Mouse (Mus musculus): ENCODE results near the gene Acer2.

Gene Acer2

GRCm38 (mm10) chr4:86886160-86886878 is 12.1 kb downstream of the Acer2 start:
- peak; percentile 92 for DNase-seq (ENCODE audit: low read depth, low spot score)

- DNase-seq (ENCODE audit: low read depth, low spot score): peak; percentile 67
These were observed 13.7 kb downstream of the Acer2 start for GRCm38 (mm10) chr4:86887879-86888278.

GRCm38 (mm10) chr4:86897411-86897810 is 23.2 kb downstream of the Acer2 start:
- DNase-seq (ENCODE audit: low read depth, low spot score): no peak

- DNase-seq (ENCODE audit: low read depth, low spot score): no peak
These were observed 24.7 kb downstream of the Acer2 start for GRCm38 (mm10) chr4:86898791-86899474.

GRCm38 (mm10) chr4:86902351-86902750 is 28.2 kb downstream of the Acer2 start:
- DNase-seq (ENCODE audit: low read depth, low spot score): no peak

- peak; percentile 40 for DNase-seq (ENCODE audit: low read depth, low spot score)
These were observed 30.8 kb downstream of the Acer2 start for GRCm38 (mm10) chr4:86904969-86905368.

- DNase-seq (ENCODE audit: low read depth, low spot score): no peak
These were observed 31.7 kb downstream of the Acer2 start for GRCm38 (mm10) chr4:86905869-86906268.

- peak; percentile 68 for DNase-seq (ENCODE audit: low read depth, low spot score)
These were observed 37.6 kb downstream of the Acer2 start for GRCm38 (mm10) chr4:86911576-86912341.

- no peak for DNase-seq (ENCODE audit: low read depth, low spot score)
These were observed 38.6 kb downstream of the Acer2 start for GRCm38 (mm10) chr4:86912757-86913156.

- peak; percentile 11 for DNase-seq (ENCODE audit: low read depth, low spot score)
These were observed 41.9 kb downstream of the Acer2 start for GRCm38 (mm10) chr4:86916062-86916461.

- no peak for DNase-seq (ENCODE audit: low read depth, low spot score)
These were observed 49.4 kb downstream of the Acer2 start for GRCm38 (mm10) chr4:86923476-86924055.

GRCm38 (mm10) chr4:86924804-86925458 is 50.7 kb downstream of the Acer2 start:
- DNase-seq (ENCODE audit: low read depth, low spot score): peak; percentile 65

GRCm38 (mm10) chr4:86926997-86927396 is 52.8 kb downstream of the Acer2 start:
- DNase-seq (ENCODE audit: low read depth, low spot score): no peak

GRCm38 (mm10) chr4:86930101-86930635 is 56.0 kb downstream of the Acer2 start:
- DNase-seq (ENCODE audit: low read depth, low spot score): no peak

- no peak for DNase-seq (ENCODE audit: low read depth, low spot score)
These were observed 56.6 kb downstream of the Acer2 start for GRCm38 (mm10) chr4:86930636-86931456.

GRCm38 (mm10) chr4:86933026-86933425 is 58.8 kb downstream of the Acer2 start:
- peak; percentile 43 for DNase-seq (ENCODE audit: low read depth, low spot score)

GRCm38 (mm10) chr4:86936217-86936616 is 62.0 kb downstream of the Acer2 start:
- no peak for DNase-seq (ENCODE audit: low read depth, low spot score)

- no peak for DNase-seq (ENCODE audit: low read depth, low spot score)
These were observed 62.5 kb downstream of the Acer2 start for GRCm38 (mm10) chr4:86936706-86937105.

- DNase-seq (ENCODE audit: low read depth, low spot score): no peak
These were observed 68.5 kb downstream of the Acer2 start for GRCm38 (mm10) chr4:86942656-86943055.

- DNase-seq (ENCODE audit: low read depth, low spot score): no peak
These were observed 69.1 kb downstream of the Acer2 start for GRCm38 (mm10) chr4:86943296-86943695.

All from A20 (cell line).